Mouse (Mus musculus): ENCODE results near the gene Nod1. TPM values are rescaled to one million over a fixed set of nuclear protein-coding genes. Genes with fewer than 3 reads are reported as not detected.
"Not testable (repeated sequence)": the region's sequence is repeated elsewhere in the genome, so short reads cannot be mapped to it uniquely, and the experiment has no call there.

Gene Nod1
- polyA plus RNA-seq, 1 experiment, result 18.3 TPM

- H3K36me3 ChIP-seq (ENCODE audit: control insufficient read depth, insufficient read depth, low read length), result no peaks in the 10 kb centered on the region
- H3K4me3 ChIP-seq (ENCODE audit: control insufficient read depth, insufficient read depth, low read length), result no peak overlapping the region
- H3K27me3 ChIP-seq (ENCODE audit: control insufficient read depth, insufficient read depth, low read length), result no peaks in the 10 kb centered on the region
- TF ChIP-seq CTCF (IDR thresholded peaks at IDR 0.05; ENCODE audit: borderline replicate concordance, control insufficient read depth, extremely low read depth, insufficient read depth, low read length, poor library complexity), result no peak
- no peak for TF ChIP-seq POLR2A (IDR thresholded peaks at IDR 0.05; ENCODE audit: control insufficient read depth, extremely low read depth, insufficient read depth, low read length, poor library complexity)
- peaks cover 5% of the 10 kb centered on the region for H3K4me1 ChIP-seq (replicated peaks; ENCODE audit: control insufficient read depth, insufficient read depth, low read length)
- WGBS, result 88% methylated on average over 1 of the region's 1 CpGs
- DNase-seq, result no peak
- no peak overlapping the region for H3K27ac ChIP-seq (ENCODE audit: control insufficient read depth, insufficient read depth, low read length)
Observed at GRCm38 (mm10) chr6:54956425-54956824, 16.0 kb downstream of the Nod1 start.

GRCm38 (mm10) chr6:54955949-54956348 is 16.5 kb downstream of the Nod1 start:
- Histone ChIP-seq H3K4me3 (ENCODE audit: control insufficient read depth, insufficient read depth, low read length) (no peak overlapping the region), H3K4me1 (replicated peaks; ENCODE audit: control insufficient read depth, insufficient read depth, low read length) (peaks cover 5% of the 10 kb centered on the region), H3K27ac (ENCODE audit: control insufficient read depth, insufficient read depth, low read length) (no peak overlapping the region), H3K27me3 (ENCODE audit: control insufficient read depth, insufficient read depth, low read length) (no peaks in the 10 kb centered on the region), H3K36me3 (ENCODE audit: control insufficient read depth, insufficient read depth, low read length) (no peaks in the 10 kb centered on the region)
- TF ChIP-seq POLR2A (IDR thresholded peaks at IDR 0.05; ENCODE audit: control insufficient read depth, extremely low read depth, insufficient read depth, low read length, poor library complexity) (no peak), CTCF (IDR thresholded peaks at IDR 0.05; ENCODE audit: borderline replicate concordance, control insufficient read depth, extremely low read depth, insufficient read depth, low read length, poor library complexity) (no peak)
- no peak for DNase-seq

GRCm38 (mm10) chr6:54954659-54955414 is 17.6 kb downstream of the Nod1 start:
- Histone ChIP-seq H3K4me1 (replicated peaks; ENCODE audit: control insufficient read depth, insufficient read depth, low read length) (peaks cover 5% of the 10 kb centered on the region), H3K4me3 (ENCODE audit: control insufficient read depth, insufficient read depth, low read length) (no peak overlapping the region), H3K27ac (ENCODE audit: control insufficient read depth, insufficient read depth, low read length) (no peak overlapping the region), H3K27me3 (ENCODE audit: control insufficient read depth, insufficient read depth, low read length) (no peaks in the 10 kb centered on the region), H3K36me3 (ENCODE audit: control insufficient read depth, insufficient read depth, low read length) (no peaks in the 10 kb centered on the region)
- TF ChIP-seq CTCF (IDR thresholded peaks at IDR 0.05; ENCODE audit: borderline replicate concordance, control insufficient read depth, extremely low read depth, insufficient read depth, low read length, poor library complexity) (no peak), POLR2A (IDR thresholded peaks at IDR 0.05; ENCODE audit: control insufficient read depth, extremely low read depth, insufficient read depth, low read length, poor library complexity) (no peak)
- 48% methylated on average over 10 of the region's 10 CpGs for WGBS
- DNase-seq, result no peak

GRCm38 (mm10) chr6:54953399-54953798 is 19.0 kb downstream of the Nod1 start:
- WGBS, result 97% methylated on average over 4 of the region's 4 CpGs

GRCm38 (mm10) chr6:54952542-54952941 is 19.9 kb downstream of the Nod1 start:
- Histone ChIP-seq H3K27me3 (ENCODE audit: control insufficient read depth, insufficient read depth, low read length) (no peaks in the 10 kb centered on the region), H3K4me3 (ENCODE audit: control insufficient read depth, insufficient read depth, low read length) (no peak overlapping the region), H3K27ac (ENCODE audit: control insufficient read depth, insufficient read depth, low read length) (no peak overlapping the region), H3K4me1 (replicated peaks; ENCODE audit: control insufficient read depth, insufficient read depth, low read length) (peaks cover 8% of the 10 kb centered on the region), H3K36me3 (ENCODE audit: control insufficient read depth, insufficient read depth, low read length) (no peaks in the 10 kb centered on the region)
- TF ChIP-seq POLR2A (IDR thresholded peaks at IDR 0.05; ENCODE audit: control insufficient read depth, extremely low read depth, insufficient read depth, low read length, poor library complexity) (no peak), CTCF (IDR thresholded peaks at IDR 0.05; ENCODE audit: borderline replicate concordance, control insufficient read depth, extremely low read depth, insufficient read depth, low read length, poor library complexity) (no peak)
- WGBS, result 98% methylated on average over 3 of the region's 3 CpGs
- DNase-seq, result no peak

More at GRCm38 (mm10) chr6:54953399-54953798, 19.0 kb downstream of the Nod1 start:
- H3K36me3 ChIP-seq (ENCODE audit: control insufficient read depth, insufficient read depth, low read length); H3K4me3 ChIP-seq (ENCODE audit: control insufficient read depth, insufficient read depth, low read length); H3K27me3 ChIP-seq (ENCODE audit: control insufficient read depth, insufficient read depth, low read length); H3K4me1 ChIP-seq (replicated peaks; ENCODE audit: control insufficient read depth, insufficient read depth, low read length); H3K27ac ChIP-seq (ENCODE audit: control insufficient read depth, insufficient read depth, low read length); DNase-seq: not testable (repeated sequence)

GRCm38 (mm10) chr6:54948682-54949081 is 23.7 kb downstream of the Nod1 start:
- Histone ChIP-seq H3K4me1 (replicated peaks; ENCODE audit: control insufficient read depth, insufficient read depth, low read length) (peaks cover 3% of the 10 kb centered on the region; the same call in 1 of the 2 replicates), H3K27me3 (ENCODE audit: control insufficient read depth, insufficient read depth, low read length) (no peaks in the 10 kb centered on the region), H3K27ac (ENCODE audit: control insufficient read depth, insufficient read depth, low read length) (no peak overlapping the region), H3K36me3 (ENCODE audit: control insufficient read depth, insufficient read depth, low read length) (no peaks in the 10 kb centered on the region), H3K4me3 (ENCODE audit: control insufficient read depth, insufficient read depth, low read length) (no peak overlapping the region)
- TF ChIP-seq CTCF (IDR thresholded peaks at IDR 0.05; ENCODE audit: borderline replicate concordance, control insufficient read depth, extremely low read depth, insufficient read depth, low read length, poor library complexity), result no peak
- TF ChIP-seq POLR2A (IDR thresholded peaks at IDR 0.05; ENCODE audit: control insufficient read depth, extremely low read depth, insufficient read depth, low read length, poor library complexity), result no peak
- 41% methylated on average over 5 of the region's 5 CpGs for WGBS
- no peak for DNase-seq

Data from thymus, adult 2 months (tissue).